Mouse (Mus musculus): ENCODE results near the gene E2f4. TPM values are rescaled to one million over a fixed set of nuclear protein-coding genes. Genes with fewer than 3 reads are reported as not detected.
A peak's percentile ranks its signal among the peaks of the same experiment; 100 is the strongest.

Gene E2f4
- polyA plus RNA-seq, 1 experiment from 2014 or later, result 95.8 TPM

GRCm38 (mm10) chr8:105311718-105312117 lies 14.3 kb downstream of the E2f4 start:
- Histone ChIP-seq H3K4me2 (replicated peaks; ENCODE audit: low read depth, low read length) (no peak overlapping the region), H3K36me3 (ENCODE audit: control insufficient read depth, insufficient read depth, low read length) (peaks cover 40% of the 10 kb centered on the region)
- WGBS, result 91% methylated on average over 1 of the region's 1 CpGs

GRCm38 (mm10) chr8:105312891-105313481 lies 15.5 kb downstream of the E2f4 start:
- no peaks in the 10 kb centered on the region for H3K4me1 ChIP-seq (ENCODE audit: control insufficient read depth, insufficient read depth, low read length)
- no peak overlapping the region for H3K9ac ChIP-seq (replicated peaks; ENCODE audit: low read depth, low read length)
- H3K27me3 ChIP-seq (ENCODE audit: control insufficient read depth, insufficient read depth, low read length), result no peaks in the 10 kb centered on the region
- no peak for ATAC-seq (ENCODE audit: insufficient number of reproducible peaks, insufficient read depth, low FRiP score, low read depth)
- H3K4me3 ChIP-seq (ENCODE audit: low read depth, low read length), result no peak overlapping the region
- H3K27ac ChIP-seq (ENCODE audit: low read length), result no peak overlapping the region
- H3K4me2 ChIP-seq (replicated peaks; ENCODE audit: low read depth, low read length), result no peak overlapping the region
- H3K9me3 ChIP-seq (ENCODE audit: control insufficient read depth, low read depth, low read length), result no peaks in the 10 kb centered on the region
- peaks cover 27% of the 10 kb centered on the region for H3K36me3 ChIP-seq (ENCODE audit: control insufficient read depth, insufficient read depth, low read length)
- 88% methylated on average over 8 of the region's 8 CpGs for WGBS

More at GRCm38 (mm10) chr8:105311718-105312117, 14.3 kb downstream of the E2f4 start:
- Histone ChIP-seq H3K4me3 (ENCODE audit: low read depth, low read length) (no peak overlapping the region), H3K9me3 (ENCODE audit: control insufficient read depth, low read depth, low read length) (no peaks in the 10 kb centered on the region), H3K4me1 (ENCODE audit: control insufficient read depth, insufficient read depth, low read length) (no peaks in the 10 kb centered on the region), H3K9ac (replicated peaks; ENCODE audit: low read depth, low read length) (no peak overlapping the region), H3K27me3 (ENCODE audit: control insufficient read depth, insufficient read depth, low read length) (no peaks in the 10 kb centered on the region), H3K27ac (ENCODE audit: low read length) (no peak overlapping the region)
- no peak for ATAC-seq (ENCODE audit: insufficient number of reproducible peaks, insufficient read depth, low FRiP score, low read depth)

- H3K9me3 ChIP-seq (ENCODE audit: control insufficient read depth, low read depth, low read length), result no peaks in the 10 kb centered on the region
- H3K27ac ChIP-seq (ENCODE audit: low read length), result no peak overlapping the region
- H3K4me2 ChIP-seq (replicated peaks; ENCODE audit: low read depth, low read length), result no peak overlapping the region
- WGBS, result 79% methylated on average over 9 of the region's 9 CpGs
- H3K27me3 ChIP-seq (ENCODE audit: control insufficient read depth, insufficient read depth, low read length), result no peaks in the 10 kb centered on the region
- no peak overlapping the region for H3K4me3 ChIP-seq (ENCODE audit: low read depth, low read length)
- peaks cover 24% of the 10 kb centered on the region for H3K36me3 ChIP-seq (ENCODE audit: control insufficient read depth, insufficient read depth, low read length)
- H3K4me1 ChIP-seq (ENCODE audit: control insufficient read depth, insufficient read depth, low read length), result no peaks in the 10 kb centered on the region
- H3K9ac ChIP-seq (replicated peaks; ENCODE audit: low read depth, low read length), result no peak overlapping the region
- ATAC-seq (ENCODE audit: insufficient number of reproducible peaks, insufficient read depth, low FRiP score, low read depth), result no peak
These were observed 16.3 kb downstream of the E2f4 start for GRCm38 (mm10) chr8:105313622-105314402.

- WGBS, result 90% methylated on average over 18 of the region's 18 CpGs
- Histone ChIP-seq H3K27me3 (ENCODE audit: control insufficient read depth, insufficient read depth, low read length) (no peaks in the 10 kb centered on the region), H3K4me1 (ENCODE audit: control insufficient read depth, insufficient read depth, low read length) (no peaks in the 10 kb centered on the region), H3K9me3 (ENCODE audit: control insufficient read depth, low read depth, low read length) (no peaks in the 10 kb centered on the region), H3K9ac (replicated peaks; ENCODE audit: low read depth, low read length) (no peak overlapping the region), H3K4me3 (ENCODE audit: low read depth, low read length) (no peak overlapping the region), H3K4me2 (replicated peaks; ENCODE audit: low read depth, low read length) (no peak overlapping the region), H3K36me3 (ENCODE audit: control insufficient read depth, insufficient read depth, low read length) (peaks cover 26% of the 10 kb centered on the region), H3K27ac (ENCODE audit: low read length) (no peak overlapping the region)
- ATAC-seq (ENCODE audit: insufficient number of reproducible peaks, insufficient read depth, low FRiP score, low read depth), result 0 out of 2 replicates have a peak, but pooled peaks have one; percentile 24
These were observed 17.8 kb downstream of the E2f4 start for GRCm38 (mm10) chr8:105315073-105315769.

- H3K4me3 ChIP-seq (ENCODE audit: low read depth, low read length), result no peak overlapping the region
- no peak overlapping the region for H3K4me2 ChIP-seq (replicated peaks; ENCODE audit: low read depth, low read length)
- H3K27ac ChIP-seq (ENCODE audit: low read length), result no peak overlapping the region
- no peak overlapping the region for H3K9ac ChIP-seq (replicated peaks; ENCODE audit: low read depth, low read length)
- no peaks in the 10 kb centered on the region for H3K27me3 ChIP-seq (ENCODE audit: control insufficient read depth, insufficient read depth, low read length)
- peaks cover 26% of the 10 kb centered on the region for H3K36me3 ChIP-seq (ENCODE audit: control insufficient read depth, insufficient read depth, low read length)
- ATAC-seq (ENCODE audit: insufficient number of reproducible peaks, insufficient read depth, low FRiP score, low read depth), result no peak
- H3K9me3 ChIP-seq (ENCODE audit: control insufficient read depth, low read depth, low read length), result no peaks in the 10 kb centered on the region
- H3K4me1 ChIP-seq (ENCODE audit: control insufficient read depth, insufficient read depth, low read length), result no peaks in the 10 kb centered on the region
- WGBS, result 96% methylated on average over 4 of the region's 4 CpGs
These were observed 20.5 kb downstream of the E2f4 start for GRCm38 (mm10) chr8:105317941-105318340.

- Histone ChIP-seq H3K27me3 (ENCODE audit: control insufficient read depth, insufficient read depth, low read length) (no peaks in the 10 kb centered on the region), H3K4me1 (ENCODE audit: control insufficient read depth, insufficient read depth, low read length) (no peaks in the 10 kb centered on the region), H3K9me3 (ENCODE audit: control insufficient read depth, low read depth, low read length) (no peaks in the 10 kb centered on the region), H3K36me3 (ENCODE audit: control insufficient read depth, insufficient read depth, low read length) (peaks cover 19% of the 10 kb centered on the region), H3K4me3 (ENCODE audit: low read depth, low read length) (no peak overlapping the region), H3K9ac (replicated peaks; ENCODE audit: low read depth, low read length) (no peak overlapping the region), H3K27ac (ENCODE audit: low read length) (no peak overlapping the region), H3K4me2 (replicated peaks; ENCODE audit: low read depth, low read length) (no peak overlapping the region)
- no peak for ATAC-seq (ENCODE audit: insufficient number of reproducible peaks, insufficient read depth, low FRiP score, low read depth)
- 82% methylated on average over 11 of the region's 11 CpGs for WGBS
These were observed 21.3 kb downstream of the E2f4 start for GRCm38 (mm10) chr8:105318662-105319190.

GRCm38 (mm10) chr8:105323183-105323582 lies 25.7 kb downstream of the E2f4 start:
- H3K9me3 ChIP-seq (ENCODE audit: control insufficient read depth, low read depth, low read length), result no peaks in the 10 kb centered on the region

GRCm38 (mm10) chr8:105325641-105326093 lies 28.2 kb downstream of the E2f4 start:
- ATAC-seq (ENCODE audit: insufficient number of reproducible peaks, insufficient read depth, low FRiP score, low read depth), result peak; percentile 8; the same call in 1 of the 2 replicates
- peak overlapping the region; percentile 56 for H3K4me3 ChIP-seq (ENCODE audit: low read depth, low read length)
- peaks cover 14% of the 10 kb centered on the region; the same call in 1 of the 2 replicates for H3K4me1 ChIP-seq (ENCODE audit: control insufficient read depth, insufficient read depth, low read length)
- peak overlapping the region; percentile 57 for H3K9ac ChIP-seq (replicated peaks; ENCODE audit: low read depth, low read length)
- H3K9me3 ChIP-seq (ENCODE audit: control insufficient read depth, low read depth, low read length), result no peaks in the 10 kb centered on the region
- peaks cover 33% of the 10 kb centered on the region for H3K36me3 ChIP-seq (ENCODE audit: control insufficient read depth, insufficient read depth, low read length)
- peak overlapping the region; percentile 4; the same call in 1 of the 2 replicates for H3K27ac ChIP-seq (ENCODE audit: low read length)
- peak overlapping the region; percentile 60 for H3K4me2 ChIP-seq (replicated peaks; ENCODE audit: low read depth, low read length)
- H3K27me3 ChIP-seq (ENCODE audit: control insufficient read depth, insufficient read depth, low read length), result no peaks in the 10 kb centered on the region
- WGBS, result 0% methylated on average over 12 of the region's 12 CpGs

More at GRCm38 (mm10) chr8:105323183-105323582, 25.7 kb downstream of the E2f4 start:
- no peak for ATAC-seq (ENCODE audit: insufficient number of reproducible peaks, insufficient read depth, low FRiP score, low read depth)
- H3K9ac ChIP-seq (replicated peaks; ENCODE audit: low read depth, low read length), result no peak overlapping the region
- peaks cover 14% of the 10 kb centered on the region; the same call in 1 of the 2 replicates for H3K4me1 ChIP-seq (ENCODE audit: control insufficient read depth, insufficient read depth, low read length)
- H3K4me3 ChIP-seq (ENCODE audit: low read depth, low read length), result no peak overlapping the region
- H3K27me3 ChIP-seq (ENCODE audit: control insufficient read depth, insufficient read depth, low read length), result no peaks in the 10 kb centered on the region
- no peak overlapping the region for H3K4me2 ChIP-seq (replicated peaks; ENCODE audit: low read depth, low read length)
- 92% methylated on average over 4 of the region's 4 CpGs for WGBS
- H3K36me3 ChIP-seq (ENCODE audit: control insufficient read depth, insufficient read depth, low read length), result peaks cover 15% of the 10 kb centered on the region
- no peak overlapping the region for H3K27ac ChIP-seq (ENCODE audit: low read length)

Data from stomach, embryonic 14.5 days (tissue).